Mouse (Mus musculus) subcutaneous adipose tissue, adult 2 months (tissue): ENCODE results near the gene Usp6nl. TPM values are rescaled to one million over a fixed set of nuclear protein-coding genes. Genes with fewer than 3 reads are reported as not detected.

ENCODE experiments used
- polyA plus RNA-seq: library from polyadenylated mRNA; depleted of rRNA; stranded (reverse); fragments of >200 nt; gene quantifications from 2 replicates; pipeline ENCODE4 v1.2.3, GENCODE M21; 2012; ENCODE audit warnings: low replicate concordance; rRNA removed

The Usp6nl gene
- polyA plus RNA-seq, result 5.6 and 10.3 TPM in 2 replicates

DNA sequence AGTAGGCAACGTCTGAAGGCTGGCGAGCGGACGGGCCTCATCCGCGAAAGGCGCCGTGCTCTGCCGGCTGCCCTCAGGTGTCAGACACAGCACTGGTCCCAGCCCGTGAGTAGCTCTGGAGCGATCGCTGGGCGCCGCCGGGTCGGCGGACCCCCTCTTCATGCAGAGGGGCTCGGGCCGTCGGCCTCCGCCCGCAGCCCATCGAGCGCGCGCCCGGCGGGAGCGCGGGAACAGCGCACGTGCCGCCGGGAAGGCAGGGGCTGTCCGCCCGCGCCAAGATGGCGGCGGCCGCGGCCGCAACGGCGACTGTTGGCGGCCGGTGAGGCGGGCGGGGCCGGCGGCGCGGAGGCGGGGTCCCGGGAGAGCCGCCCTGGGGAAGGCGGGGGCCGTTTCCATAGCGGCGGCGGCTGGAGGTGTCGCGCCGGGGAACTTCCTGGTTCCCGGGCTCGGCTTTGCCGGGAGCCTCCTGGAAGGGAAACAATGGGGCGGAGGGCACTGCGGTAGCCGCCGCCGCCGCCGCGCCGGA, at the start of gene Usp6nl:
Gene Usp6nl, plus strand, starts transcription at position 292 of the 526 bp plus-strand sequence.

Other genes starting within 250 kb of the Usp6nl start
- 0.77 and 14.9 TPM in 2 replicates for gene Proser2, start 192.5 kb upstream of the Usp6nl start, polyA plus RNA-seq
- gene Echdc3, start 109.6 kb upstream of the Usp6nl start, polyA plus RNA-seq, result 26.8 and 40.4 TPM in 2 replicates